Mouse (Mus musculus): ENCODE measurements around the gene Ndufa10. TPM values are rescaled to one million over a fixed set of nuclear protein-coding genes. Genes with fewer than 3 reads are reported as not detected.

Gene Ndufa10
- total and polyA plus RNA-seq, 3 experiments: 103 to 230 (median 139) TPM

- Histone ChIP-seq H3K9me3 (replicated peaks; ENCODE audit: low read length) (no peaks in the 10 kb centered on the region), H3K36me3 (replicated peaks in 1 of 2; ENCODE audit: control insufficient read depth in 1 of 2, insufficient read depth in 1 of 2, low read length in 1 of 2) (peaks cover 46 to 71% of the 10 kb centered on the region in 2 experiments), H3K4me1 (ENCODE audit: control insufficient read depth in 1 of 2, insufficient read depth in 2 of 2) (no peaks in the 10 kb centered on the region), H3K4me2 (ENCODE audit: insufficient read depth, low read depth, poor library complexity, severe bottlenecking) (no peak overlapping the region), H3K9ac (ENCODE audit: insufficient read depth, low read depth) (no peak overlapping the region), H3K27ac (ENCODE audit: insufficient read depth, low read depth) (no peak overlapping the region), H3K4me3 (replicated peaks in 1 of 3; ENCODE audit: low read depth in 2 of 3, low read length in 2 of 3, poor library complexity in 1 of 3) (no peak overlapping the region), H3K27me3 (replicated peaks) (no peaks in the 10 kb centered on the region), H3K79me2 (replicated peaks; ENCODE audit: control insufficient read depth, extremely low read depth, insufficient read depth, poor library complexity, severe bottlenecking) (no peaks in the 10 kb centered on the region)
- dilution Hi-C loops (cut with MboI; ENCODE audit: extremely low pct_ligation_motif_present, extremely low pct_unique_long_range_greater_than_20kb, low sequenced_read_pairs) (no loop called here), in situ Hi-C loops (cut with MboI; ENCODE audit: low pct_ligation_motif_present, low pct_unique_long_range_greater_than_20kb, low sequenced_read_pairs) (no loop called here)
- no peak for DNase-seq (ENCODE audit: extremely low read depth)
- TF ChIP-seq USF2 (conservative IDR thresholded peaks at IDR 0.05; ENCODE audit: low read depth, low read length): no peak
Measured at GRCm38 (mm10) chr1:92440066-92440750, 33.5 kb downstream of the Ndufa10 start.

- H3K27me3 ChIP-seq (replicated peaks): no peaks in the 10 kb centered on the region
- DNase-seq (ENCODE audit: extremely low read depth): no peak
- H3K4me2 ChIP-seq (ENCODE audit: insufficient read depth, low read depth, poor library complexity, severe bottlenecking): no peak overlapping the region
- H3K9me3 ChIP-seq (replicated peaks; ENCODE audit: low read length): no peaks in the 10 kb centered on the region
- in situ Hi-C loops (cut with MboI; ENCODE audit: low pct_ligation_motif_present, low pct_unique_long_range_greater_than_20kb, low sequenced_read_pairs) (no loop called here), dilution Hi-C loops (cut with MboI; ENCODE audit: extremely low pct_ligation_motif_present, extremely low pct_unique_long_range_greater_than_20kb, low sequenced_read_pairs) (no loop called here)
- TF ChIP-seq JUN (IDR thresholded peaks at IDR 0.05; ENCODE audit: insufficient read depth, low read depth, low read length): no peak
- TF ChIP-seq NELFE (IDR thresholded peaks at IDR 0.05; ENCODE audit: low read depth, low read length): no peak
- TF ChIP-seq ELF1 (IDR thresholded peaks at IDR 0.05; ENCODE audit: low read depth, low read length): no peak
- no peak for TF ChIP-seq RAD21 (IDR thresholded peaks at IDR 0.05; ENCODE audit: low read depth, low read length)
- no peak for TF ChIP-seq POLR2A (IDR thresholded peaks at IDR 0.05; ENCODE audit: low read depth, low read length)
- no peak for TF ChIP-seq TCF12 (IDR thresholded peaks at IDR 0.05; ENCODE audit: low read depth, low read length)
- no peak for TF ChIP-seq SMC3 (IDR thresholded peaks at IDR 0.05; ENCODE audit: low read depth, low read length)
- TF ChIP-seq CHD2 (IDR thresholded peaks at IDR 0.05; ENCODE audit: low read length): no peak
- H3K79me2 ChIP-seq (replicated peaks; ENCODE audit: control insufficient read depth, extremely low read depth, insufficient read depth, poor library complexity, severe bottlenecking): no peaks in the 10 kb centered on the region
- H3K36me3 ChIP-seq (replicated peaks in 1 of 2; ENCODE audit: control insufficient read depth in 1 of 2, insufficient read depth in 1 of 2, low read length in 1 of 2): peaks cover 31 to 49% of the 10 kb centered on the region in 2 experiments
- H3K4me1 ChIP-seq (ENCODE audit: control insufficient read depth in 1 of 2, insufficient read depth in 2 of 2): no peaks in the 10 kb centered on the region
- H3K4me3 ChIP-seq (replicated peaks in 1 of 3; ENCODE audit: low read depth in 2 of 3, low read length in 2 of 3, poor library complexity in 1 of 3): no peak overlapping the region
- no peak overlapping the region for H3K27ac ChIP-seq (ENCODE audit: insufficient read depth, low read depth)
- no peak overlapping the region for H3K9ac ChIP-seq (ENCODE audit: insufficient read depth, low read depth)
Measured at GRCm38 (mm10) chr1:92437678-92438271, 35.9 kb downstream of the Ndufa10 start.

- no peaks in the 10 kb centered on the region for H3K79me2 ChIP-seq (replicated peaks; ENCODE audit: control insufficient read depth, extremely low read depth, insufficient read depth, poor library complexity, severe bottlenecking)
- H3K27me3 ChIP-seq (replicated peaks): peaks cover 5% of the 10 kb centered on the region
- no peaks in the 10 kb centered on the region for H3K9me3 ChIP-seq (replicated peaks; ENCODE audit: low read length)
- in situ Hi-C loops (cut with MboI; ENCODE audit: low pct_ligation_motif_present, low pct_unique_long_range_greater_than_20kb, low sequenced_read_pairs): no loop called here
- peaks cover 24 to 40% of the 10 kb centered on the region in 2 experiments for H3K36me3 ChIP-seq (replicated peaks in 1 of 2; ENCODE audit: control insufficient read depth in 1 of 2, insufficient read depth in 1 of 2, low read length in 1 of 2)
- H3K4me3 ChIP-seq (replicated peaks in 1 of 3; ENCODE audit: low read depth in 2 of 3, low read length in 2 of 3, poor library complexity in 1 of 3): no peak overlapping the region
- no peak for DNase-seq (ENCODE audit: extremely low read depth)
- TF ChIP-seq ZNF384 (IDR thresholded peaks at IDR 0.05; ENCODE audit: low read depth, low read length) (no peak), NRF1 (IDR thresholded peaks at IDR 0.05; ENCODE audit: low read depth, low read length) (no peak), ETS1 (conservative IDR thresholded peaks at IDR 0.05; ENCODE audit: low read depth, low read length) (no peak), NELFE (IDR thresholded peaks at IDR 0.05; ENCODE audit: low read depth, low read length) (no peak), MYC (IDR thresholded peaks at IDR 0.05; ENCODE audit: low read depth, low read length) (no peak), JUND (conservative IDR thresholded peaks at IDR 0.05; ENCODE audit: low read depth, low read length) (no peak), CHD1 (IDR thresholded peaks at IDR 0.05; ENCODE audit: low read depth, low read length) (no peak), MAFK (IDR thresholded peaks at IDR 0.05; ENCODE audit: insufficient replicate concordance, low read length) (no peak), TCF12 (IDR thresholded peaks at IDR 0.05; ENCODE audit: low read depth, low read length) (no peak), EP300 (IDR thresholded peaks at IDR 0.05; ENCODE audit: low read length) (no peak), BHLHE40 (IDR thresholded peaks at IDR 0.05; ENCODE audit: low read depth, low read length) (no peak), ZKSCAN1 (IDR thresholded peaks at IDR 0.05; ENCODE audit: borderline replicate concordance, low read depth, low read length) (no peak), E2F4 (IDR thresholded peaks at IDR 0.05; ENCODE audit: insufficient replicate concordance, low read depth, low read length) (no peak), JUN (IDR thresholded peaks at IDR 0.05; ENCODE audit: insufficient read depth, low read depth, low read length) (no peak), ZC3H11A (IDR thresholded peaks at IDR 0.05; ENCODE audit: low read depth, low read length) (no peak), CHD2 (IDR thresholded peaks at IDR 0.05; ENCODE audit: low read length) (no peak), RAD21 (IDR thresholded peaks at IDR 0.05; ENCODE audit: low read depth, low read length) (no peak), ZMIZ1 (IDR thresholded peaks at IDR 0.05; ENCODE audit: low read depth, low read length) (no peak), SMC3 (IDR thresholded peaks at IDR 0.05; ENCODE audit: low read depth, low read length) (no peak)
- no peaks in the 10 kb centered on the region for H3K4me1 ChIP-seq (ENCODE audit: control insufficient read depth in 1 of 2, insufficient read depth in 2 of 2)
- H3K4me2 ChIP-seq (ENCODE audit: insufficient read depth, low read depth, poor library complexity, severe bottlenecking): no peak overlapping the region
- H3K27ac ChIP-seq (ENCODE audit: insufficient read depth, low read depth): no peak overlapping the region
- dilution Hi-C loops (cut with MboI; ENCODE audit: extremely low pct_ligation_motif_present, extremely low pct_unique_long_range_greater_than_20kb, low sequenced_read_pairs): no loop called here
- no peak overlapping the region for H3K9ac ChIP-seq (ENCODE audit: insufficient read depth, low read depth)
Measured at GRCm38 (mm10) chr1:92436831-92437321, 36.8 kb downstream of the Ndufa10 start.

Measured in CH12.LX (cell line).